Mouse (Mus musculus) spleen, adult 2 months (tissue): Measurements from ENCODE around the gene Atp7a. TPM values are rescaled to one million over a fixed set of nuclear protein-coding genes. Genes with fewer than 3 reads are reported as not detected.
"Not testable (repeated sequence)": the region's sequence is repeated elsewhere in the genome, so short reads cannot be mapped to it uniquely, and the experiment has no call there.

Source experiments
- DNase-seq, 2 experiments: peaks; one replicate each; pipeline versions ENCODE4 v3.0.0 to v3.0.0-alpha.2; 2012 to 2021; ENCODE audit warnings: low spot score in 2 of 2, low read depth in 1 of 2
- H3K27ac ChIP-seq: fragments of 200-500 bp; 2 replicates; pipeline ENCODE4 v1.5.1; 2012; ENCODE audit warnings: low read length, inconsistent platforms; ENCODE audit not compliant: insufficient read depth
- H3K27me3 ChIP-seq: fragments of 200-500 bp; 2 replicates; pipeline ENCODE4 v1.6.1; 2012; ENCODE audit warnings: mild to moderate bottlenecking, moderate library complexity, low read length, inconsistent platforms; ENCODE audit not compliant: control insufficient read depth, insufficient read depth
- H3K36me3 ChIP-seq: fragments of 200-500 bp; 2 replicates; pipeline ENCODE4 v1.6.1; 2012; ENCODE audit warnings: mild to moderate bottlenecking, low read length, inconsistent platforms; ENCODE audit not compliant: control insufficient read depth, insufficient read depth
- H3K4me1 ChIP-seq: fragments of 200-500 bp; 2 replicates; pipeline ENCODE4 v1.6.1; 2011; ENCODE audit warnings: inconsistent platforms; ENCODE audit not compliant: control insufficient read depth, insufficient read depth, insufficient read length
- H3K4me3 ChIP-seq: fragments of 200-500 bp; 2 replicates; pipeline ENCODE4 v1.5.1; 2011; ENCODE audit warnings: mild to moderate bottlenecking, inconsistent platforms; ENCODE audit not compliant: insufficient read depth, insufficient read length; ENCODE audit errors: extremely low read depth
- CTCF ChIP-seq: fragments of 200-500 bp; IDR thresholded peaks from 2 replicates; pipeline ENCODE4 v1.5.1; 2011; ENCODE audit warnings: mild to moderate bottlenecking, inconsistent platforms; ENCODE audit not compliant: insufficient read depth, insufficient read length, insufficient replicate concordance; ENCODE audit errors: extremely low read depth
- POLR2A ChIP-seq: fragments of 200-500 bp; IDR thresholded peaks from 2 replicates; pipeline ENCODE4 v1.6.1; 2011; ENCODE audit warnings: low read depth, low read length, inconsistent platforms
- WGBS: fragments of 180-500 bp; shearing (Covaris S2); methylation state at CpG from one replicate; pipeline ENCODE4 v1.1.7; 2018; 5-methylcytosine and 5-hydroxymethylcytosine counted together
- polyA plus RNA-seq: library from polyadenylated mRNA; depleted of rRNA; stranded (reverse); fragments of >200 nt; gene quantifications from 2 replicates; pipeline ENCODE4 v1.2.3, GENCODE M21; 2012; rRNA removed

The Atp7a gene
- polyA plus RNA-seq = 1.2 and 1.6 TPM in 2 replicates

DNA sequence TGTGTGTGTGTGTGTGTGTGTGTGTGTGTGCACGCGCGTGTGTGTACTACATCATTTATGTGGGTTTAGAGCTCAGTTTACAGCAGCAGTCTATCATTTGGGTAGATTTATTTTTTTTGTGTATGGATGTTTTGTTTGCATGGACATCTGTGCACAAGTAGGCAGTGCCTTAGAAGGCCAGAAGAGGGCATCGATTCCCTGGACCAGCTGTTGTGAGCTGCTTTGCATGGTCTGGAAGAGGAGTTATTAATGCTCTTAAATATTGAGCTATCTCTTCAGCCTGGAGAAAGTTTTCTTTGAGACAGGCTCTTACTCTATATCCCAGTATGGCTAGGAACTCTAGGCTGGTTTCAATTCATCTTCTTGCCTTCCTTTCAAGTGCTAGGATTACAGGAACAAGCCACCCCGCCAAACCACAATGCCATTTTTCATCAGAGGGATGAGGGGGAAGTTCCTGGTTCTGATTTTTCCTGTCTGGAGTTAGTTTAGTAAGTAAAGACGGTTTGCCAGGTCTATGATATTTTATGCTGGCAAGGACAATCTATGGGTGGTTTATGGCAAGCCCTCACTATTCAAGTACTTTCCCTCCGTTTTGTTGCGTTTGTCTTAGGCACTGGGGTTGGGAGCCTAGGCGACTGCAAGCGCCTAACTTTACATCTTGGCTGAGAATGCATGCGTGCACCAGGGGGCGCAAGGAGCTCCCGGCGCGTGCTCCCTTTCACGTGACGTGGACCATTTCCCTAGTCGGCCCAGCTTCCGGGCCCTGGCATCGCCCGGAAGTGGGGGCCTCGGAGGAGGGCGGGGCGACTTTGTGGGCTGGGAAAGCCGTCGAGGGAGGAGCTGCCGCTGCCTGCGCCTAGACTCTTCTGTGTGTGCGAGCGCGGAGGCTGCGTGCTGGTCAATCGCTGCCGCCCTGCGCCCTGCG, at the start of gene Atp7a:
TSS of gene Atp7a (plus strand) at position 859 of the 925 bp plus-strand sequence.
- Histone ChIP-seq H3K27ac (peak within 1 kb of the TSS; percentile 83), H3K4me1 (no peaks in the 10 kb centered on the region; the same call in 1 of the 2 replicates), H3K27me3 (no peaks in the 10 kb centered on the region), H3K36me3 (no peaks in the 10 kb centered on the region; the same call in 1 of the 2 replicates), H3K4me3 (peak within 1 kb of the TSS; percentile 70)
- WGBS = 19% methylated on average over 36 of the region's 36 CpGs
- DNase-seq = peak; percentile 81 to 90
- TF ChIP-seq POLR2A = peak; percentile 78
- TF ChIP-seq CTCF = peak; percentile 78

DNA sequence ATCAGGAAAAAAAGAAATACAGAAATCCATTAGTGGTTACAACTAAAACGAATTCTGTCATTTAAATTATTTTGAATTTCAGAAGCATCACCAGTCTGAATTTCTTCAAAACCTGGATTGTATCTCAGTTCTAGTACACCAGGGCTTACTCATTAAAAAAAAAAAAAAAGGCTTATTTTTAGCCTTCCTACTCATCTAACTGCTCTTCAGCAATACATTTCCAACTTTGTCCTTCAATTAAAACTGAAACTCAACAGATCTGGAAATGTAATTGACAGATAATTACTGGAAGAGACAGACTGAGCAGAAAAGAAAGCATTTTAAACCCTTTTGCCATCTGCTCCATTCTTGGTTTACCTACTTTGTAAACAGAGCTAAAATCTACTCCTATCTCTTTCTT, 25.5 kb upstream of the Atp7a start:
- TF ChIP-seq CTCF (no peak), POLR2A (no peak)
- WGBS = 69% methylated on average over 1 of the region's 1 CpGs
- no peak overlapping the region for H3K27ac ChIP-seq
- no peak for DNase-seq
- no peaks in the 10 kb centered on the region for H3K4me1 ChIP-seq
- no peak overlapping the region for H3K4me3 ChIP-seq
- H3K27me3 ChIP-seq = no peaks in the 10 kb centered on the region
- H3K36me3 ChIP-seq = no peaks in the 10 kb centered on the region

DNA sequence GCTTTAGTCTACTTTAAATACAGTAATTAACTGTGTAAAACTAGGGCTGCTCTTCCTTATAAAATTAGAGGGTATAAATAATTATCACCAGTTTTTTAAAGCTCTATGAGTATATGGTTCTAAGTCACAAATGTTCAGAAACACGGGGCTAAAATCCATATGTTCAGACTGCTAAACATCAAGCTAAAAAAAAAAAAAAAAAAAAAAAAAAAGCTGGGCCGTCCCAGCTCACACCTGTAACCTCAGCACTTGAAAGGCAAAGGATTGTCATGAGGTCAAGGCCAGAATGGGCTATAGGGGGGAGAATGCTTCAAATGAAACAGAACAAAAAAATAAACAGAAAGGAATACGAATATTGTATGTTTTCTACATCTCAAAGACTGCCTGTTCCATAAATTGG, 16.3 kb upstream of the Atp7a start:
- no peak for DNase-seq
- TF ChIP-seq POLR2A (no peak), CTCF (no peak)
- H3K4me3 ChIP-seq = peak overlapping the region; percentile 72; the same call in 1 of the 2 replicates
- H3K36me3 ChIP-seq = no peaks in the 10 kb centered on the region
- WGBS = 8% methylated on average over 3 of the region's 3 CpGs
- H3K27ac ChIP-seq = no peak overlapping the region; the same call in 1 of the 2 replicates
- no peaks in the 10 kb centered on the region for H3K27me3 ChIP-seq
- H3K4me1 ChIP-seq = no peaks in the 10 kb centered on the region

DNA sequence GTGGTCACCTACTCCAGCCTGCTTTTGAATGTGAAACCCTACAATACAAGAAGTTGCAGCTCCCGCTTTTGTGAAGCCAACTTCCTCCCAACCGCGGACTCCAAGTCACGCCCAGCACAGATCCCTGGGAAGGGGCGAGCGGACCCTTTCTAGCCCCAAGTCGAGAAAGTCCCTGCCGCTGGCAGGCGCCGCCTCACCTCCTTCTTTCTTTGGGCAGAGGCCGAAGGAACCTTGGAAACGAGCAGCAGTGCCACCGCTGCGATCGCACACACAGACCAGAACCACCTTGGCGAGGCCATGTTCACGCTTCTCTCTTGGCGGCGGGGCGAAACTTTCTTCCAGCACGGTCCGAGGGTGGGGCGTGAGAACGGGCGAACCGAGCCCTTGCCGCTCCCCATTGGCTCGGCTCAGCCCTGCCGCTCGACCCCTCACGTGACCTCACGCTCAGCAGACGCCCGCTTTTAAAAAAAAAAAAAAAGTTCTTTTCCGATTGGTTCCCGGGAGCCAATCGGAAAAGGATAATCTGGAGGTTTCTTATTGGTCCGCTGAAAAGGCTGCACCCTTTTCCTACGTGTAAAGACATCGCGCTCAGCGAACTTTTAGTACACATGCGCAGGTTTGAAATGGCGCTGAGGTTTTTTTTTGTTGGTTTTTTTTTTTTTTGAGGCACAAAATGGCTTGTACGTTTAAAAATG, 15.5 kb upstream of the Atp7a start, which contains the start of gene Magt1:
TSS of gene Magt1 (minus strand) at position 442 of the 695 bp plus-strand sequence.
- H3K4me1 ChIP-seq = no peaks in the 10 kb centered on the region
- TF ChIP-seq CTCF (no peak), POLR2A (peak; percentile 54)
- DNase-seq = peak; percentile 84 to 86
- H3K4me3 ChIP-seq = peak within 1 kb of the TSS; percentile 72
- H3K27me3 ChIP-seq = no peaks in the 10 kb centered on the region
- H3K36me3 ChIP-seq = no peaks in the 10 kb centered on the region
- peak within 1 kb of the TSS; percentile 88 for H3K27ac ChIP-seq
- 27% methylated on average over 45 of the region's 45 CpGs for WGBS

DNA sequence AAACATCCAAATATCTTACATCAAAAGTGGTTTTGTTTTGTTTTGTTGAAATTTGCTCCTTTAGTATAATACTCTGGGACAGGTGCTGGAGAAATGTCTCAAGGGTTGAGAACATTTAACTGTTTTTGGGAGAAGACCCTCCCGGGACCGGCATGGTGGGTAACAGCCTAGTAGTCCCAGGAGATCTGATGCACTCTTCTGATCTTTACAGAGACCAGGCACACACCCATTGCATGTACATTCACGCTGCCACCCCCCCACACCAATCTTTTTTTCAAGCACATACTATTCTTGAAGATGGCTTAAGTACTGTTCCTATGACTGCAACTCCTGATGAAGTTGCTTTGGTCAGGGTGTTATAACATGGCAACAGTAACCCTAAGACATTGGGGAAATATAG, 14.5 kb upstream of the Atp7a start:
- Histone ChIP-seq H3K36me3 (no peaks in the 10 kb centered on the region), H3K27ac (no peak overlapping the region), H3K27me3 (no peaks in the 10 kb centered on the region), H3K4me3 (no peak overlapping the region), H3K4me1 (no peaks in the 10 kb centered on the region)
- DNase-seq = no peak
- no peak for TF ChIP-seq POLR2A
- TF ChIP-seq CTCF = no peak
- 52% methylated on average over 3 of the region's 3 CpGs for WGBS

DNA sequence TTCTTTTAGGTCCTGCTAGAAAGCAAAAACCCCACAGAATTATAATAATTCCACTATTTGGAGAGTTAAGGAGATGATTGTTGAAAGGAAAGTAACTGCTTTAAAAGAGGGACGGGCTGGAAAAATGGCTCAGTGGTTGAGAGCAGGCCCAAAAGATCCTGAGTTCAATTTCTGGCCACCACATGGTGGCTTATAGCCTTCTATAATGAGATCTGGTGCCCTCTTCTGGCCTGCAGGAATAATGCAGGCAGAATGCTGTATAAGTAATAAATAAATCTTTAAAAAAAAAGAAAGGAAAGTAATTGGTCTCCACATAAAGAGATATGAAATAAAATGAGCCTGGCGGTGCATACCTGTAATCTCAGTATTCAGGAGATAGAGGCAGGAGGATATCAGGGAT, 13.9 kb upstream of the Atp7a start:
- Histone ChIP-seq H3K4me1 (no peaks in the 10 kb centered on the region), H3K36me3 (no peaks in the 10 kb centered on the region), H3K27ac (no peak overlapping the region), H3K4me3 (no peak overlapping the region), H3K27me3 (no peaks in the 10 kb centered on the region)
- peak in 1 of 2 experiments; percentile 36 for DNase-seq
- WGBS = 29% methylated on average over 2 of the region's 2 CpGs
- no peak for TF ChIP-seq CTCF
- TF ChIP-seq POLR2A = no peak

DNA sequence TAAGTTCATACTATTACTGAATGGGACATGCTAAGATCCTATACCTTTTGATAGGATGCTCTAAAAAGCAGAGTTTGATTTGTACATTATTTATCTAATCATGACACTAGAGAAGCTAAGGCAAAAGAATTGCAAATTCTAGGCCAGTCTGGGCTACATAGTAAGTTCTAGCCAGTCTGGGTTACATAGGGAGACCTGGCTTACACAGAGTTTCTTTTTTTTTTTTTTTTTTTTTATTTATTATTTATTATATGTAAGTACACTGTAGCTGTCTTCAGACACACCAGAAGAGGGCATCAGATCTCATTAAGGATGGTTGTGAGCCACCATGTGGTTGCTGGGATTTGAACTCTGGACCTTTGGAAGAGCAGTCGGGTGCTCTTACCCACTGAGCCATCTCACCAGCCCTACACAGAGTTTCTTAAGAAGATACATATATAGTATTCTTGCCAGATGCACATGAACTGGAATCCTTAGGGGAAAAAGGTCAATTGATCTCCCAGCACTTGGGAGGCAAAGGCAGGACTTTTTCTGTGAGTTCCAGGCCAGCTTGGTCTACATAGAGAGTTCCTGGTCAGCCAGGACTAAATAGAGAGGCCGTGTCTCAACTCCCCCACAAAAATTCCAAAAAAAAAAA, 12.2 kb upstream of the Atp7a start:
- H3K36me3 ChIP-seq, H3K27ac ChIP-seq, DNase-seq, H3K4me3 ChIP-seq, H3K4me1 ChIP-seq, H3K27me3 ChIP-seq: not testable (repeated sequence)
- WGBS = 72% methylated on average over 2 of the region's 2 CpGs
